Mouse (Mus musculus): ENCODE results near the gene Exoc3l4.

The Exoc3l4 gene

GRCm38 (mm10) chr12:111416921-111417779, at the start of gene Exoc3l4:
Gene Exoc3l4 (plus strand): TSS chr12:111417017.
- no peak for DNase-seq (ENCODE audit: low spot score)

GRCm38 (mm10) chr12:111367065-111367464, 49.8 kb upstream of the Exoc3l4 start:
- DNase-seq (ENCODE audit: low spot score), result no peak

GRCm38 (mm10) chr12:111370249-111370648, 46.6 kb upstream of the Exoc3l4 start:
- DNase-seq (ENCODE audit: low spot score), result no peak

- no peak for DNase-seq (ENCODE audit: low spot score)
Measured at GRCm38 (mm10) chr12:111371905-111372304, 44.9 kb upstream of the Exoc3l4 start.

- DNase-seq (ENCODE audit: low spot score), result no peak
Measured at GRCm38 (mm10) chr12:111373411-111373810, 43.4 kb upstream of the Exoc3l4 start.

GRCm38 (mm10) chr12:111374727-111375126, 42.1 kb upstream of the Exoc3l4 start:
- DNase-seq (ENCODE audit: low spot score), result no peak

- DNase-seq (ENCODE audit: low spot score), result no peak
Measured at GRCm38 (mm10) chr12:111375559-111375958, 41.3 kb upstream of the Exoc3l4 start.

- DNase-seq (ENCODE audit: low spot score), result no peak
Measured at GRCm38 (mm10) chr12:111376053-111376452, 40.8 kb upstream of the Exoc3l4 start.

GRCm38 (mm10) chr12:111376826-111377331, 39.9 kb upstream of the Exoc3l4 start:
- DNase-seq (ENCODE audit: low spot score), result no peak

- DNase-seq (ENCODE audit: low spot score), result peak; percentile 91
Measured at GRCm38 (mm10) chr12:111377376-111377973, 39.3 kb upstream of the Exoc3l4 start, which contains the start of gene Cdc42bpb. Gene Cdc42bpb (minus strand): TSS chr12:111377718.

- no peak for DNase-seq (ENCODE audit: low spot score)
Measured at GRCm38 (mm10) chr12:111377986-111378490, 38.8 kb upstream of the Exoc3l4 start.

GRCm38 (mm10) chr12:111378812-111379211, 38.0 kb upstream of the Exoc3l4 start:
- no peak for DNase-seq (ENCODE audit: low spot score)

GRCm38 (mm10) chr12:111385883-111386641, 30.8 kb upstream of the Exoc3l4 start:
- no peak for DNase-seq (ENCODE audit: low spot score)

GRCm38 (mm10) chr12:111386642-111387120, 30.1 kb upstream of the Exoc3l4 start:
- DNase-seq (ENCODE audit: low spot score), result no peak

GRCm38 (mm10) chr12:111387146-111387545, 29.7 kb upstream of the Exoc3l4 start:
- no peak for DNase-seq (ENCODE audit: low spot score)

GRCm38 (mm10) chr12:111394008-111394407, 22.8 kb upstream of the Exoc3l4 start:
- no peak for DNase-seq (ENCODE audit: low spot score)

- DNase-seq (ENCODE audit: low spot score), result no peak
Measured at GRCm38 (mm10) chr12:111396997-111397396, 19.8 kb upstream of the Exoc3l4 start.

- DNase-seq (ENCODE audit: low spot score), result peak; percentile 76
Measured at GRCm38 (mm10) chr12:111401454-111402184, 15.2 kb upstream of the Exoc3l4 start.

- no peak for DNase-seq (ENCODE audit: low spot score)
Measured at GRCm38 (mm10) chr12:111404880-111405279, 11.9 kb upstream of the Exoc3l4 start.

- no peak for DNase-seq (ENCODE audit: low spot score)
Measured at GRCm38 (mm10) chr12:111406622-111407021, 10.2 kb upstream of the Exoc3l4 start, which contains the start of gene Lbhd2. Gene Lbhd2 (plus strand): TSS chr12:111406809.

- DNase-seq (ENCODE audit: low spot score), result no peak
Measured at GRCm38 (mm10) chr12:111409583-111409982, 7.2 kb upstream of the Exoc3l4 start.
